Mouse (Mus musculus) embryonic fibroblast, embryonic 13.5 days (primary cell): Measurements from ENCODE around the gene Tnfsf9.

Source experiments
- CTCF ChIP-seq: IDR thresholded peaks from 2 replicates; pipeline ENCODE4 v1.5.1; 2011; ENCODE audit warnings: mild to moderate bottlenecking, control low read depth, low read length, moderate library complexity, borderline replicate concordance; ENCODE audit not compliant: insufficient read depth
- POLR2A ChIP-seq: IDR thresholded peaks from 2 replicates; pipeline ENCODE4 v1.6.1; 2011; ENCODE audit warnings: low read depth, mild to moderate bottlenecking, control low read depth, low read length, moderate library complexity

GRCm38 (mm10) chr17:57098321-57098720 lies 6.8 kb upstream of the Tnfsf9 start:
- TF ChIP-seq CTCF (no peak), POLR2A (no peak)
